Mouse (Mus musculus): ENCODE data around the gene Cnn2. TPM values are rescaled to one million over a fixed set of nuclear protein-coding genes. Genes with fewer than 3 reads are reported as not detected.
"Not testable (repeated sequence)": the region's sequence is repeated elsewhere in the genome, so short reads cannot be mapped to it uniquely, and the experiment has no call there.

Gene Cnn2
- 10 to 100 TPM; 28.5 to 49.0 TPM for total RNA-seq (2021)
- long read RNA-seq, experiment 1, transcript Cnn2-201 (7 exons, 2,460 nt) = major isoform, 59 of 65 reads
- long read RNA-seq, experiment 1, partial matches to known transcripts = 4 of 65 reads
- long read RNA-seq, experiment 1, other reads (novel, unspliced or antisense) = 2 of 65 reads
- long read RNA-seq, experiment 2, transcript Cnn2-201 (7 exons, 2,460 nt) = major isoform, 79 of 87 reads
- long read RNA-seq, experiment 2, partial matches to known transcripts = 5 of 87 reads
- long read RNA-seq, experiment 2, other reads (novel, unspliced or antisense) = 3 of 87 reads

DNA sequence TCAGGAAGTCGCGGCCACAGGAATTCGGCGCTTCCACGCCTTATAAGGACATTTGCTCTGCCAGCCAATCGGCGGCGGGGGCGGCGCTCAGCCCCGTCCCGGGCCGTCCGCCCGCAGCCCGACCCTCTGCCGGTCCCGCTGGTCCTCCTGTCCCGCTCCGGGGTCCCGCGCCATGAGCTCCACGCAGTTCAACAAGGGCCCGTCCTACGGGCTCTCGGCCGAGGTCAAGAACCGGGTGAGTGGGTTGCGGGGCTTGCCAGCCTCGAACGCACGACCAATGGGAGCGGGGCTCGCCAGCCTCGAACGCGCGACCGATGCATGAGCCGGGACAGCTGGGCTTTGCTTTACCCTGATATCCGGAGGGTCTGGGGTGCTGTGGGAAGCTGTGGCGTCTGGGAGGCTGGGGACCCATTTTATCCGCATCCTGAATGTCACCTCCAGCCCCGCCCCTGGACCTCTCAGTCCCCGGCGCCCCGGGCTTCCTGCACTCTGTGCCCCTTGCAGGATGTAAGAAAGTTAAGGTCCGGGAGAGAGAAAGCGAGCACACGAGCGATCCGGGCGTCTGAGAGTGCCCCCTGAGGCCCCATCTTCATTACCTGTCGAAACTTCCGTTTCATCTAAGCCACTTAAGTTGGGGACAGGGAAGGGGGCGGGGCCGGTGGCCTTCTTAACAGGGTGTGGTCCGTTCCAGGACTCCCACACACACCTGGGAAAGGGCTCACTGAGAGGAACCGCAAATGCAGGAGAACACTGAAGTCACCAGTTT is at the start of gene Cnn2:
Gene Cnn2 (plus strand): TSS at position 79 of the 766 bp plus-strand sequence.
- DNase-seq (ENCODE audit: low spot score in 2 of 2) = peak; percentile 49 to 63

- no peak for DNase-seq (ENCODE audit: low spot score in 2 of 2)
These were observed 47.6 kb upstream of the Cnn2 start for GRCm38 (mm10) chr10:79940749-79941148.

DNA sequence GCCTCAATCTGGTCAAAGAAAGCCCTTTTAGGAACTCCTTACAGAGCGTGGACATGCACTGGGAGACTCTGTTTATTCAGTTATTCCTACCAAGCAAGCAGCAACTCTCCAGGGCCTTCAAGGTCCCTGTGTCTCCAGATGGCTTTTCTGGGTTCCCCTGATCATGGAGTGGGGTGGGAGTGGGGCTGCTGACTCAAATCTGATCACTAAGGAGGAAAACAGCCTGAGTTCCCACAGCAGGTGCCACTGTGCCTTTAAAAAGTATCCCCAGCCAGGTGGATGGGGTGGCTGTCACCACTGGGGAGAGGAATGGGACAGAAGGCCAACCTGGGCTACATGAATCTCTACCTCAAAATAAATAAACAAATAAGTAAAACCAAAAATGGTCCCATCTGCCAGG is 45.4 kb upstream of the Cnn2 start:
- no peak for DNase-seq (ENCODE audit: low spot score in 2 of 2)

DNA sequence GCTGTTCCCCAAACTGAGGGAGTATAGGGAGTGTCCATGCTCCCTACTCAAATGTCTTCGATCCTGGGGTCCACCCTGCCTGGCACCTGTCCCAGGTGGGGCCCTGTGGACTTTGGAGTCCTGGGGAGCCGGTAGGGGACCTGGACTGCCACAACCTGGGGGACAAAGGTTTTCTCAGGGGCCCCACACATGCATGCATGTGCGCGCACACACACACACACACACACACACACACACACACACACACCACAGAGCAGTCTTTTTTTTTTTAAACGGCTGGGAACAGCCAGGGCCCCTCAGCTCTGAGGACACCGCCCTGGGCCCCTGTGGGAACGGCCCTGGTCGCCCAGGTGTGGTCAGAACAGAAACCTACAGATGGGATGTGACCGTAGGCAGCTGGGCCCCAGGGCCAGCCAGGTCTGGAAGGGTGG is 44.9 kb upstream of the Cnn2 start:
- DNase-seq (ENCODE audit: low spot score in 2 of 2) = no peak

GRCm38 (mm10) chr10:79945507-79946234 is 42.7 kb upstream of the Cnn2 start:
- DNase-seq (ENCODE audit: low spot score in 2 of 2) = no peak

DNA sequence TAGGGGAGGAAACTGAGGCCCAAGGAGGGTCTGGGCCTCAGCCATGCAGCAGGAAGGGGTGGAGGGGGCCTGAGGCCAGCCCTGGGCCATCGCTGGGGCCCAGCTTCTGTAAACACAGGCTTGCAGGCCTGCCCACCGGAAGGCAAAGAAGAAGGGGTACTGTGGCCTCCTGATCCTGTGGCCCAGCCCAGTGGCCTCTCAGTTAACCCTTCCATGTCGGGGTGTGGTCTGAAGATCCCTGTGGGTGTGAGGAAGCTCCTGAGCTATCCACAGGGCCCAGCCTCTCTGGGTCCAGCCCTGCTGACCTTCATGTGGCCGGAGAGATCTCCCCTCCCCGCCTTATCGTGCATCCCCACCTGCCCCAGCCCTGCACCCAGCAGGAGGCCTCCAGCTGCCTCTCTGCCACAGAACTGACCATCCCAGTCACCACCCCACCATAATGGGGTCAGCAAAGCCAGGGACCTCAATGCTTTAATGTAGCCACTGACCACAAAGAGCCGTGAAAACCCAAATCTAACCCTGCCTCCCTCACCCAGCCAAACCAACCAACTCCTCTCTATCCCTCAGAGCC is 41.5 kb upstream of the Cnn2 start:
- no peak for DNase-seq (ENCODE audit: low spot score in 2 of 2)

GRCm38 (mm10) chr10:79947502-79947901 is 40.9 kb upstream of the Cnn2 start:
- no peak for DNase-seq (ENCODE audit: low spot score in 2 of 2)

DNA sequence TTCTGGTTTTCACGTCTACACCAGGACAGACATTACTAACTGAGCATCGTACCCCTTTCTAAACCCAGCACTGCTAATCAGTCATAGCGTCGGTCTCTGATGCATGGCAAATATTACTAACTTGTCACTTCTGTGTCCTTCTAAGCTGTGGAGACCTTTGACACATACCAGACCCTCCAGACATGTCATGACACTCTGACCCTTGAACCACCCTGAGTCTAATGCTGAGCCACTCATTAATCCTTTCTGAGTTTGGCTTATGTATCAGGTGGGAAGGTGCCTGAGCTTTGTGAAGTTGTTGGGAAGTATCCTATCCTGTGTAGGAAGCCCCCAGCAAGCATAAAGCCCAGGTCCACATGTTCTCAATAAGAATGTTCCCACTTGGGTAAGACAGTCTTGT is 38.5 kb upstream of the Cnn2 start:
- no peak for DNase-seq (ENCODE audit: low spot score in 2 of 2)

DNA sequence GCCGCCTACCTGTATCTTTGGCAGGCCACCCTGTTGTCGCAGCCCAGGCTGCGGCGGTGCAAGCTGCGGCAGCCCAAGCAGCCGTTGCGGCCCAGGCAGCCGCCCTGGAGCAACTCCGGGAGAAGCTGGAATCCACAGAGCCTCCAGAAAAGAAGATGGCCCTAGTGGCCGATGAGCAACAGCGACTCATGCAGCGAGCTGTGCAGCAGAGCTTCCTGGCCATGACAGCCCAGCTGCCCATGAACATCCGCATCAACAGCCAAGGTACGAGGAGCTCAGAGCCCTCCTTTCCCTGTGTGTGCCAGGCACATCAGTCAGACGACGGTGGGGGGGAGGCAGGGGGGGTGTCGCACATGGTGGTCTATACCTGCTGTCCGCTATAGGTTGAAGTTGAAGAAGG is 37.7 kb upstream of the Cnn2 start:
- DNase-seq (ENCODE audit: low spot score in 2 of 2) = no peak

- peak in 1 of 2 experiments; percentile 60 for DNase-seq (ENCODE audit: low spot score in 2 of 2)
These were observed 34.4 kb upstream of the Cnn2 start for GRCm38 (mm10) chr10:79953946-79954345.

DNA sequence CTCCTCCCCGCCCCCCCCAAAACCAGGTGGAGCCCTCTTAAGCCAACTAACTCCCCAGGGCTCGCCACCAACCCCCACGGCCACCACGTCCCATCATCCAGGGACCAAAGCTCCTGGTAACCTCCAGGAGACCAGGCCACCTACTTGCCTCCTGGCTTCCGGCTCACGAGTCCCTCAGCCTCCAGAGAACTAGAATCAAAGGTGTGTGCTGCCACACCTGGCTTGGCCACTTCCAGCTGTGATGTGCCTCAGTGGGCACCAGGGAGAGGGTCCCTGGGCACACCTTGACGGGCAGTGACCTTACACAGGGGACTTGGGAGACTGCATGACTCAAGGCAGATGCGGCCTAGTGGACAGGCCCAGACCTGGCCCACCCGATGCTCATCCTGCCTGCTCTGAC is 32.7 kb upstream of the Cnn2 start:
- DNase-seq (ENCODE audit: low spot score in 2 of 2) = no peak

DNA sequence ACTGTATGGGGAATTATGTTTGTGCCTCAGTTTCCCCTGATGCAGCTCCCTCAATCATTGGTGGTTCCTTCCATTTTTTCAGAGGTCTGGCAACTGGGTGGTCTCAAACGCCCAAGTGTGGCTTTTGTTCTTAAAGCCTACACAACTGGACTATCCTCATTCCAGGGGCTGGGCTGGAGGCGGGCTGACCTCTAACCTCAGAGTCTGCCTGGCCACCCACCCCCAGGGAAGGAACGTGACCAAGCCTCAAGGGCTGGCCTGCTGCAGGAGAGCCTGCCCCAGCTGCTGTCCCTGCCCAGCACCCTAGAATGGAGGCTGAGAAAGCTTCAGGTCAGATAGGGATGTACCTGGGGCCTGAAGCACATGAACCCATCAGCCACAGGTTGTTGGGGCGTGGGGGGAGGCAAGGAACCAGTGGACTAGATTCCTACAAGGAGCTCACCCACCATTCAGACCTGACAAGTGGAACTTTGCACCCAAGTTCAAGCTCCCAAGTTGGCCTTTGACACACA is 31.7 kb upstream of the Cnn2 start:
- no peak for DNase-seq (ENCODE audit: low spot score in 2 of 2)

DNA sequence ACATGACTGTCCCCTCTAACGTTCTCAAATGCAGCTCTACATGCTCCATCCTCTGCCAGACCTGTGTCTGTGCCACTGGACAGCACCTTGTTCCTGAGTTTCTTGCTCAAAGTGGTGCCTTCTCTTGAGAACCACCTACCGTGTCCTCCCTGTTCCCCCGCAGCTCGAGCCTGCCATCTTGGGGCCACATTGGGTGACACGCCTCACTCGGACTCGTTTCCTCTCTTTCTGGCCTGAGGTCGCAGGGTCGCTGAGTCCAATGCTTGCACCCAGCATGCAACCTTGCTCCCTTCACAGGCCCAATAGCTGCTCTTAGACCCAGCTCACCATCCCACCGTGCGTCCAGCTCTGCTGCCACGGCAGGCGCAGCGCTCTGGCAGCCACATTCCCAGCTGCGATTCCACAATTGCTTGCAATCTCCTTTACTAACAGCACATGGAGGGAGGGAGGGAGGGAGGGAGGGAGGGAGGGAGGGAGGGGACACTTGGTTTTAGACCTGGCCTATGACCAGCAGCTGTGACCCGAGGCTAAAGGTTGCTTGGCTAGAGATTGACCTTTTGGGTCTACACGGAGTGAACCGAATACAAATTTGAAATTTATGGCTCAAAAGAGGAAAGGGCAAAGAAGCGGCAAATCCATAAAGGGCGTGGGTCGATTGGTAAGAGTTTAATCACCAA is 30.1 kb upstream of the Cnn2 start:
- DNase-seq (ENCODE audit: low spot score in 2 of 2) = peak; percentile 84

GRCm38 (mm10) chr10:79959412-79959811 is 29.0 kb upstream of the Cnn2 start:
- not testable (repeated sequence) for DNase-seq (ENCODE audit: low spot score in 2 of 2)

DNA sequence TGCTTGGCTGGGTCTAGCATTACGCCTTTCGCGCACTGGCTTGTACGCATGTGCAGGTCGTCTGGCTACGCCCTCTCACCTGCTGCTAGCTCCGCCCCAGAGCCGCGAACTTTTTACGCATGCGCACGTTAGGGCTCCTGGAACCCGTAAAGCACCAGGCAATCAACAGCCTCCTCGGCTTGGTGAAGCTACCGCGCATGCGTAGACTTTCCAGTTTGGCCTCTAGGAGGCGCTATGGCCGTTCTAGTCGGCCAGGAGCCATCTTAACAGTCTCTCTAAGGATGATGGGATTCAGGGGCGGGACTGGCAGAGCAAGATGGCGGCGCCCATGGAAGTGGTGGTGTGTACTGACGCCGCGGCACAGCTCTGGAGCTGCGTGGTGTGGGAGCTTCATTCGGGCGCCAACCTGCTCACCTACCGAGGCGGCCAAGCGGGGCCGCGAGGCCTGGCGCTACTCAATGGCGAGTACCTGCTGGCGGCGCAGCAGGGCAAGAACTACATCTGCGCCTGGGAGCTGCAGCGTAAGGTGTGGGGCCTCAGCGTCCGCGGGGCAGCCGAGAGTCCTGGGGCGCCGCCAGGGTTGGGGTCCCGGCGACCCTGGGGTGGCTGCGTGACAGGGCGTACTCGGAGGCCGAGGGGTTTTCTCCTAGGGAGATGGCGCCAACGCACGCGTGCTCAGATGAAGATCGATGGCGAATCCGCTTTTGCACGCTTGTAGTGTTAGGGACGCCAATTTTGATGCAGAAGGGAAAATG is 28.4 kb upstream of the Cnn2 start, which contains the start of gene Wdr18:
Gene Wdr18 (plus strand): TSS at position 306 of the 755 bp plus-strand sequence.
- peak; percentile 99 for DNase-seq (ENCODE audit: low spot score in 2 of 2)

DNA sequence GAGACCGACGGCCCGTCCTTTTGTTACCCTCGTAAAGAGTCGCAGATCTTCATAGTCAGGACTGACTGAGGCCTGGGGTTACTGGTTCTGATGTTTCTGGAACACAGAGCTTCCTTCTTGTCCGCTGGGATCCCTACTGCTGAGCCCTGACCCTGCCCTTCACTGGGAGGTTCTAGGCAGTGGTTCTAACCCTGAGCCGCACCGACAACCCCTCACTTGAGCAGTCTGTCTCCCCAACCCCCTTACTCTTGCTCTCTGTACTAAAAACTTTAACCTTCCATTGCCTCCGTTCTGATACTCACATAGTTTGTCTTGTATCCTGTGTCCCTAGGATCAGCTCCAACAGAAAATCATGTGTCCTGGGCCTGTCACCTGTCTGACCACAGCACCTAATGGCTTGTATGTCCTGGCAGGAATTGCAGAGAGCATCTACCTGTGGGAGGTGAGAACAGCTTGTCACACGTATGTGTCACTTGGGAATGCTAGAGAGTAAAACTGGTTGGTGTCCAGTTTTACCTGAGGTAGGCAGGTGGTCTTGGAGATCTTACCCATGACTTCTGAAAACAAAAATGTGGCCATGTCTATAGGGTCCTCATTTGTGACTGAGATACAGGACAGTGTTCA is 27.6 kb upstream of the Cnn2 start:
- DNase-seq (ENCODE audit: low spot score in 2 of 2) = no peak

DNA sequence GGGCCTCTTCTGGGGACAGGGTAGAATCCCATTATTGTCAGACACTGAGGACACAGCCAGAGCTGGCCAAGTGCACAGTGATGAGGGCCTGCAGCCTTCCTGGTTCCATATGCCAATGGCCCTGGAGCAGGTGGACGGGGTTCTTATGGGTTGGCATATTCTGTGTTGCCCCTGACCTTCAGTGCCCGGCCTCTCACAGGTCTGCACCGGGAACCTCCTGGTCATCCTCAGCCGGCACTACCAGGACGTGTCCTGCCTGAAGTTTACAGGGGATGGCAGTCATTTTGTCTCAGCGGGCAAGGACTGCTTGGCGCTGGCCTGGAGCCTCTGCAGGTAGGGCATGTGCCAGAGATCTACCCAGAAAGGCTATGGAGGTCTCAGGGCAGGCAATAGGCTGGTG is 23.7 kb upstream of the Cnn2 start:
- no peak for DNase-seq (ENCODE audit: low spot score in 2 of 2)

GRCm38 (mm10) chr10:79965325-79965724 is 23.1 kb upstream of the Cnn2 start:
- no peak for DNase-seq (ENCODE audit: low spot score in 2 of 2)

DNA sequence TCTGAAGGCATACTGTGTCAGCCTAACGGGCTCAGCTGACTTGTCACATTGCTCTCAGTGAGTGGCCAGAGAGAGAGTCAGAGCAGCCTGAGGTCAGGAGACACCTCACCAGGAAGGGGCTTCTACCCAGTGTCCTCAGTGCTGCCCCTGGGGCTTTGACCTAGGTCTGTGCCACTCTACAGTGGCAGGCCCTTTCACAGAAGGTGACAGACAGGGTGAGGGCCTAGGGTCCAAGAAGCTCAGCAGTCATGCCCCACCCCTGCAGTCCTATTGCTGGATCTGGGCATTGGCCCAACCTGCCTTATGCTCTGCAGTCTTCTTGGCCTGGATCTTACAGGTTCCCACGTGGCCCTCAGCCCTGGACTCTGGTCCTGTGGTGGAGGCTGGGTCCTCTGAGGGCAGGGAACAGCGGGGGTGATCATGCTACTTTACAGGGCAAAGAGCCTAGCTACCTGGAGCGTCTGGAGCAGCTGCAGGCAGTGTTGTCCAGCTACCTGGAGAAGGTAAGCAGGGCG is 21.4 kb upstream of the Cnn2 start:
- DNase-seq (ENCODE audit: low spot score in 2 of 2) = no peak
